Mouse (Mus musculus) cerebellum, adult 2 months (tissue): ENCODE measurements around the gene Hamp2.

Source experiments
- CTCF ChIP-seq: fragments of 200-500 bp; IDR thresholded peaks from 2 replicates; pipeline ENCODE4 v1.5.1; 2011; ENCODE audit warnings: low read depth, mild to moderate bottlenecking, control low read depth, low read length, moderate library complexity, borderline replicate concordance; ENCODE audit not compliant: insufficient read depth
- POLR2A ChIP-seq: fragments of 200-500 bp; IDR thresholded peaks from 2 replicates; pipeline ENCODE4 v1.6.1; 2011; ENCODE audit warnings: low read length, control low read depth, borderline replicate concordance; ENCODE audit not compliant: insufficient read depth

DNA sequence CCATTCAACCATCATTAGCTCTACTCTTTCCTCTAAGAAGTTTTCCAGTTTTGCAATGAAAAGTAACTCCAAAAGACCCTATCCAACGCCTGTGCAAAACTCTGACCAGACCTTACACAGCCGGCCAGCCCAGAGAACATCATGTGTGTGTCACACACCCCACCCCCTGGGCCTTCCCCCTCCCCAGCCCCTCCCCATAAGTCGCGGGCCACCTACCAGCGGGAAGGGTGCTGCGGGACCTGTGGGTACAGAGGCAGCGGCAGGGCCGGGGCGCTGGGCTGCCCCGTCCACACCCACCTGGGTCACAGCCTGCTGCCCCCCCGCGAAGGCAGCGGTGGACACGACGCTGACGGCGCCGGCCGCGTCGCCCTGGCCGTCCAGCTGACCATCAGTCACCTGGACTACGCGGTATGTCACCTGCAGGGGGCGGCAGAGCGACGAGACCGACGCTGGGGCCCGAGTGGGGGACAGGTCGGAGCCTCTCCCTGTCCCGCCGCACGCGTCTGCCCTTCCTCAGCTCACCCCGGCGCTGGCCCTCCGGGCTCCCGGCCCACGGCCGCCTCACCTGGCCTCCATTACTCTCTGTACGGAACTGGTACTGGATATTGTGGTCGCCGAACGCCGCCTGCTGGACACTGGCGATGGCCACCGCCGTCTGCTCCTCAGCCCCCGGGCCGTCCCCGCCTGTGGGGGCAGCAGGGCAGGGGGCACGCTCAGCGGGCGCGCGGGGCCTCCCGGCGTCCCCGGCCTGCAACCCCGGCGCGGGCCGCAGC, 31.3 kb upstream of the Hamp2 start:
- peak; percentile 51; the same call in 1 of the 2 replicates for TF ChIP-seq POLR2A
- TF ChIP-seq CTCF = peak; percentile 69
